Mouse (Mus musculus) midbrain, postnatal 0 days (tissue): ENCODE data around the gene C2cd4c. TPM values are rescaled to one million over a fixed set of nuclear protein-coding genes. Genes with fewer than 3 reads are reported as not detected.

Experiments
- ATAC-seq: fragments of 200-750 bp; cut with Nextera tagmentation; 2 replicates; pipeline ENCODE4 v1.8.0; 2017; ENCODE audit warnings: moderate number of reproducible peaks, mild to moderate bottlenecking, moderate TSS enrichment, moderate library complexity; ENCODE audit not compliant: low FRiP score
- DNase-seq: peaks from one replicate; pipeline ENCODE4 v3.0.0-alpha.2; 2015; ENCODE audit warnings: low spot score
- H3K27ac ChIP-seq: fragments of 300-500 bp; sonication (generic); 2 replicates; pipeline ENCODE4 v1.5.1; 2014; ENCODE audit warnings: low read depth, mild to moderate bottlenecking, low read length, mixed read lengths
- H3K27me3 ChIP-seq: fragments of 300-500 bp; sonication (generic); 2 replicates; pipeline ENCODE4 v1.6.1; 2014; ENCODE audit warnings: low read length, control low read depth, mixed read lengths; ENCODE audit not compliant: insufficient read depth
- H3K36me3 ChIP-seq: fragments of 300-500 bp; sonication (generic); 2 replicates; pipeline ENCODE4 v1.6.1; 2014; ENCODE audit warnings: low read length, control low read depth, mixed read lengths; ENCODE audit not compliant: insufficient read depth
- H3K4me1 ChIP-seq: fragments of 300-500 bp; sonication (generic); 2 replicates; pipeline ENCODE4 v1.6.1; 2014; ENCODE audit warnings: mild to moderate bottlenecking, control low read depth, antibody characterized with exemption, low read length, mixed read lengths; ENCODE audit not compliant: insufficient read depth
- H3K4me2 ChIP-seq: fragments of 300-500 bp; sonication (generic); 2 replicates; pipeline ENCODE4 v1.6.1; 2014; ENCODE audit warnings: low read depth, mild to moderate bottlenecking, low read length, mixed read lengths; ENCODE audit not compliant: poor library complexity, severe bottlenecking
- H3K4me3 ChIP-seq: fragments of 300-500 bp; sonication (generic); 2 replicates; pipeline ENCODE4 v1.5.1; 2014; ENCODE audit warnings: low read depth, mild to moderate bottlenecking, low read length, moderate library complexity
- H3K9ac ChIP-seq: fragments of 300-500 bp; sonication (generic); replicated peaks from 2 replicates; pipeline ENCODE4 v1.6.1; 2014; ENCODE audit warnings: mild to moderate bottlenecking, low read length, moderate library complexity, mixed read lengths; ENCODE audit not compliant: poor library complexity, severe bottlenecking
- H3K9me3 ChIP-seq: fragments of 300-500 bp; sonication (generic); 2 replicates; pipeline ENCODE4 v1.6.1; 2016; ENCODE audit warnings: low read length, control low read depth
- CTCF ChIP-seq: IDR thresholded peaks from 2 replicates; pipeline ENCODE4 v1.5.1; 2016; ENCODE audit warnings: antibody characterized with exemption, mild to moderate bottlenecking
- WGBS: fragments of 180-500 bp; shearing (Covaris S2); extraction: QIAGEN DNeasy Blood & Tissue Kit; methylation state at CpG from one replicate; pipeline ENCODE4 v1.1.7; 2014; 5-methylcytosine and 5-hydroxymethylcytosine counted together
- polyA plus RNA-seq: library from polyadenylated mRNA; unstranded; fragments of >200 nt; fragmentation: Nextera tagmentation; extraction: Ambion mirVana; gene quantifications from 2 replicates; pipeline ENCODE4 v1.2.1, GENCODE M21; 2015
- total RNA-seq: library from RNA; depleted of rRNA; stranded (reverse); fragments of >200 nt; gene quantifications from 2 replicates; pipeline ENCODE4 v1.2.3, GENCODE M21; 2014

Gene C2cd4c
- total and polyA plus RNA-seq, 2 experiments from 2014 or later = 1.7 to 43.6 TPM

GRCm38 (mm10) chr10:79616376-79616775 is 2.6 kb upstream of the C2cd4c start:
- no peak overlapping the region for H3K9ac ChIP-seq
- peaks cover 20% of the 10 kb centered on the region; the same call in 1 of the 2 replicates for H3K4me1 ChIP-seq
- TF ChIP-seq CTCF = no peak
- no peak overlapping the region for H3K4me3 ChIP-seq
- ATAC-seq (no peak), DNase-seq (no peak)
- H3K36me3 ChIP-seq = peaks cover 10% of the 10 kb centered on the region; the same call in 1 of the 2 replicates
- no peaks in the 10 kb centered on the region for H3K9me3 ChIP-seq
- H3K4me2 ChIP-seq = no peak overlapping the region
- no peak overlapping the region for H3K27ac ChIP-seq
- WGBS = 84% methylated on average over 5 of the region's 5 CpGs
- H3K27me3 ChIP-seq = peaks cover 7% of the 10 kb centered on the region

- 8% methylated on average over 8 of the region's 8 CpGs for WGBS
- Histone ChIP-seq H3K9ac (no peak overlapping the region), H3K4me2 (no peak overlapping the region), H3K27ac (no peak overlapping the region), H3K27me3 (peaks cover 7% of the 10 kb centered on the region), H3K36me3 (peaks cover 10% of the 10 kb centered on the region; the same call in 1 of the 2 replicates), H3K9me3 (no peaks in the 10 kb centered on the region), H3K4me1 (peaks cover 22% of the 10 kb centered on the region; the same call in 1 of the 2 replicates), H3K4me3 (no peak overlapping the region)
- no peak for TF ChIP-seq CTCF
- peak; percentile 70 for DNase-seq
- no peak for ATAC-seq
Measured at GRCm38 (mm10) chr10:79615860-79616259, 2.0 kb upstream of the C2cd4c start.

- no peak for TF ChIP-seq CTCF
- 71% methylated on average over 1 of the region's 1 CpGs for WGBS
- no peak for DNase-seq
- peak overlapping the region; percentile 67 for H3K9ac ChIP-seq
- H3K9me3 ChIP-seq = no peaks in the 10 kb centered on the region
- peaks cover 22% of the 10 kb centered on the region; the same call in 1 of the 2 replicates for H3K4me1 ChIP-seq
- H3K36me3 ChIP-seq = peaks cover 2% of the 10 kb centered on the region; the same call in 1 of the 2 replicates
- peaks cover 7% of the 10 kb centered on the region for H3K27me3 ChIP-seq
- H3K4me3 ChIP-seq = peak overlapping the region; percentile 68
- H3K4me2 ChIP-seq = peak overlapping the region; percentile 96
- ATAC-seq = no peak
- peak overlapping the region; percentile 57; the same call in 1 of the 2 replicates for H3K27ac ChIP-seq
Measured at GRCm38 (mm10) chr10:79614305-79614643, 449 bp upstream of the C2cd4c start.

- WGBS = 13% methylated on average over 51 of the region's 51 CpGs
- peak; percentile 64 for TF ChIP-seq CTCF
- peak; percentile 66 for DNase-seq
- peaks cover 22% of the 10 kb centered on the region; the same call in 1 of the 2 replicates for H3K4me1 ChIP-seq
- H3K9me3 ChIP-seq = no peaks in the 10 kb centered on the region
- H3K27ac ChIP-seq = no peak overlapping the region
- peaks cover 7% of the 10 kb centered on the region for H3K27me3 ChIP-seq
- ATAC-seq = peak; percentile 43
- peak overlapping the region; percentile 36; the same call in 1 of the 2 replicates for H3K9ac ChIP-seq
- H3K4me2 ChIP-seq = peak overlapping the region; percentile 96
- peak overlapping the region; percentile 68 for H3K4me3 ChIP-seq
- no peaks in the 10 kb centered on the region for H3K36me3 ChIP-seq
Measured at GRCm38 (mm10) chr10:79612192-79613135, 1.4 kb downstream of the C2cd4c start.

GRCm38 (mm10) chr10:79611296-79611695 is 2.5 kb downstream of the C2cd4c start:
- 36% methylated on average over 5 of the region's 5 CpGs for WGBS
- Histone ChIP-seq H3K27me3 (peaks cover 7% of the 10 kb centered on the region), H3K36me3 (no peaks in the 10 kb centered on the region), H3K9ac (no peak overlapping the region), H3K4me3 (no peak overlapping the region), H3K27ac (no peak overlapping the region), H3K9me3 (no peaks in the 10 kb centered on the region), H3K4me2 (no peak overlapping the region; the same call in 1 of the 2 replicates), H3K4me1 (peaks cover 22% of the 10 kb centered on the region; the same call in 1 of the 2 replicates)
- no peak for ATAC-seq
- no peak for TF ChIP-seq CTCF
- no peak for DNase-seq

- WGBS = 75% methylated on average over 3 of the region's 3 CpGs
- DNase-seq (no peak), ATAC-seq (no peak)
- no peaks in the 10 kb centered on the region for H3K36me3 ChIP-seq
- TF ChIP-seq CTCF = no peak
- no peak overlapping the region for H3K27ac ChIP-seq
- H3K4me2 ChIP-seq = no peak overlapping the region
- H3K27me3 ChIP-seq = peaks cover 7% of the 10 kb centered on the region
- no peaks in the 10 kb centered on the region for H3K9me3 ChIP-seq
- no peak overlapping the region for H3K4me3 ChIP-seq
- H3K9ac ChIP-seq = no peak overlapping the region
- H3K4me1 ChIP-seq = peaks cover 22% of the 10 kb centered on the region; the same call in 1 of the 2 replicates
Measured at GRCm38 (mm10) chr10:79609276-79609675, 4.5 kb downstream of the C2cd4c start.
